Mouse (Mus musculus): ENCODE data around the gene Ssb. TPM values are rescaled to one million over a fixed set of nuclear protein-coding genes. Genes with fewer than 3 reads are reported as not detected.

Ssb gene
- total RNA-seq, 4 experiments from 2014 or later = 38.7 to 51.8 (median 45.2) TPM

Other genes with a start within 250 kb of the Ssb start
- gene Bbs5, start 214.4 kb upstream of the Ssb start, total RNA-seq (2022) = 1 to 10 TPM; 2.9 to 3.4 (median 3.2) TPM
- 100 to 1,000 TPM; 595 to 639 (median 634) TPM for gene Klhl41, start 191.4 kb upstream of the Ssb start, total RNA-seq (2022)
- 10 to 100 TPM; 12.4 to 19.4 (median 14.5) TPM for gene Fastkd1, start 148.0 kb upstream of the Ssb start, total RNA-seq (2022)
- 10 to 100 TPM; 27.8 to 38.6 (median 29.7) TPM for gene Ppig, start 139.0 kb upstream of the Ssb start, total RNA-seq (2022)
- gene Ccdc173, start 72.0 kb upstream of the Ssb start, total RNA-seq (2022) = under 1 TPM; 0.27 to 0.49 (median 0.37) TPM
- 10 to 100 TPM; 17.4 to 22.6 (median 20.3) TPM for gene Phospho2, start 71.9 kb upstream of the Ssb start, total RNA-seq (2022)
- gene Klhl23, start 39.6 kb upstream of the Ssb start, total RNA-seq (2022) = 10 to 100 TPM in 2 of 4 experiments, 1 to 10 TPM in 2; 6.8 to 14.0 (median 10.0) TPM
- gene Mettl5, start 24.1 kb downstream of the Ssb start, total RNA-seq (2022) = 10 to 100 TPM; 14.8 to 20.1 (median 16.6) TPM
- 100 to 1,000 TPM; 220 to 245 (median 226) TPM for gene Ubr3, start 35.7 kb downstream of the Ssb start, total RNA-seq (2022)
- gene Myo3b, start 177.6 kb downstream of the Ssb start, total RNA-seq (2022) = not detected